Mouse (Mus musculus): Measurements from ENCODE around the gene Gm5938. TPM values are rescaled to one million over a fixed set of nuclear protein-coding genes. Genes with fewer than 3 reads are reported as not detected.

The Gm5938 gene
- not detected for total RNA-seq (2021)

- no peak for DNase-seq (ENCODE audit: low spot score in 2 of 2)
- intact Hi-C loops (cut with DNase I): no loop called here
Measured at GRCm38 (mm10) chrX:78125167-78125566, at the start of gene Gm5938. Gene Gm5938, plus strand, starts transcription at chrX:78125467.

GRCm38 (mm10) chrX:78091274-78091673 lies 34.0 kb upstream of the Gm5938 start, which contains the start of gene Obp1a:
Gene Obp1a, minus strand, starts transcription at chrX:78091374.
- intact Hi-C loops (cut with DNase I): no loop called here
- no peak for DNase-seq (ENCODE audit: low spot score in 2 of 2)

Other genes with a start within 250 kb of the Gm5938 start
- gene 5430402E10Rik, start 200.4 kb upstream of the Gm5938 start, total RNA-seq (2021): not detected
- not detected for gene Obp1a, start 34.1 kb upstream of the Gm5938 start, total RNA-seq (2021)
- not detected for gene Obp1b, start 61.3 kb downstream of the Gm5938 start, total RNA-seq (2021)
- not detected for gene Gm14743, start 120.5 kb downstream of the Gm5938 start, total RNA-seq (2021)
- not detected for gene 4930480E11Rik, start 244.2 kb downstream of the Gm5938 start, total RNA-seq (2021)